Mouse (Mus musculus) myocyte (in vitro differentiated cells): Measurements from ENCODE around the gene Zfp575.

Experiments used
- E2F4 ChIP-seq: IDR thresholded peaks from one replicate; pipeline ENCODE4 v1.6.1; 2011; ENCODE audit warnings: mild to moderate bottlenecking, control low read depth, moderate library complexity; ENCODE audit not compliant: insufficient read depth
- MAX ChIP-seq: IDR thresholded peaks from one replicate; pipeline ENCODE4 v1.6.1; 2011; ENCODE audit warnings: low read depth, mild to moderate bottlenecking, control low read depth
- POLR2A ChIP-seq: IDR thresholded peaks from one replicate; pipeline ENCODE4 v1.6.1; 2011; ENCODE audit warnings: low read depth, mild to moderate bottlenecking, control low read depth, moderate library complexity; ENCODE audit not compliant: insufficient read length
- POLR2AphosphoS2 ChIP-seq: IDR thresholded peaks from one replicate; pipeline ENCODE4 v1.6.1; 2011; ENCODE audit warnings: low read depth, control low read depth; ENCODE audit not compliant: insufficient read length
- REST ChIP-seq: IDR thresholded peaks from one replicate; pipeline ENCODE4 v1.6.1; 2011; ENCODE audit warnings: mild to moderate bottlenecking, control low read depth, moderate library complexity; ENCODE audit not compliant: insufficient read depth, insufficient read length
- TCF12 ChIP-seq: IDR thresholded peaks from one replicate; pipeline ENCODE4 v1.6.1; 2011; ENCODE audit warnings: mild to moderate bottlenecking, control low read depth; ENCODE audit not compliant: poor library complexity, insufficient read depth, severe bottlenecking
- USF1 ChIP-seq: IDR thresholded peaks from one replicate; pipeline ENCODE4 v1.6.1; 2011; ENCODE audit warnings: low read depth, mild to moderate bottlenecking, control low read depth, moderate library complexity

- TF ChIP-seq MAX = no peak
- no peak for TF ChIP-seq POLR2A
- TF ChIP-seq E2F4 = no peak
- TF ChIP-seq POLR2AphosphoS2 = no peak
- TF ChIP-seq USF1 = no peak
- TF ChIP-seq TCF12 = no peak
- no peak for TF ChIP-seq REST
Observed at GRCm38 (mm10) chr7:24534301-24534700, 53.1 kb downstream of the Zfp575 start.
